Mouse (Mus musculus) spleen, adult 18-20 months (tissue): Measurements from ENCODE around the gene Tgfb2.

Source experiments
- DNase-seq, 2 experiments: peaks; one replicate each; pipeline ENCODE4 v3.0.0; 2022; ENCODE audit warnings: mixed read lengths in 2 of 2

Gene Tgfb2

GRCm38 (mm10) chr1:186705915-186706248 is at the start of gene Tgfb2:
Tgfb2 (minus strand) TSS chr1:186705989.
- no peak for DNase-seq

- DNase-seq, result no peak
Measured at GRCm38 (mm10) chr1:186749675-186750283, 44.0 kb upstream of the Tgfb2 start.

- DNase-seq, result peak; percentile 64 to 79
Measured at GRCm38 (mm10) chr1:186748724-186749653, 43.2 kb upstream of the Tgfb2 start, which contains the start of gene Rrp15. Rrp15 (minus strand) TSS chr1:186749358.

- no peak for DNase-seq
Measured at GRCm38 (mm10) chr1:186739828-186740227, 34.0 kb upstream of the Tgfb2 start.

GRCm38 (mm10) chr1:186735537-186735936 is 29.7 kb upstream of the Tgfb2 start:
- DNase-seq, result no peak

GRCm38 (mm10) chr1:186733052-186733451 is 27.3 kb upstream of the Tgfb2 start:
- no peak for DNase-seq

- no peak for DNase-seq
Measured at GRCm38 (mm10) chr1:186728778-186729177, 23.0 kb upstream of the Tgfb2 start.

- DNase-seq, result no peak
Measured at GRCm38 (mm10) chr1:186726117-186726516, 20.3 kb upstream of the Tgfb2 start.

GRCm38 (mm10) chr1:186722299-186722698 is 16.5 kb upstream of the Tgfb2 start:
- no peak for DNase-seq

GRCm38 (mm10) chr1:186721846-186722245 is 16.1 kb upstream of the Tgfb2 start:
- peak; percentile 48 to 81 for DNase-seq

GRCm38 (mm10) chr1:186721166-186721565 is 15.4 kb upstream of the Tgfb2 start:
- no peak for DNase-seq

GRCm38 (mm10) chr1:186719708-186720107 is 13.9 kb upstream of the Tgfb2 start:
- DNase-seq, result no peak

GRCm38 (mm10) chr1:186718881-186719280 is 13.1 kb upstream of the Tgfb2 start:
- DNase-seq, result no peak

- no peak for DNase-seq
Measured at GRCm38 (mm10) chr1:186714980-186715896, 9.4 kb upstream of the Tgfb2 start.

- DNase-seq, result no peak
Measured at GRCm38 (mm10) chr1:186714215-186714614, 8.4 kb upstream of the Tgfb2 start.

- DNase-seq, result peak in 1 of 2 experiments; percentile 13
Measured at GRCm38 (mm10) chr1:186712802-186713471, 7.1 kb upstream of the Tgfb2 start.

- peak in 1 of 2 experiments; percentile 21 for DNase-seq
Measured at GRCm38 (mm10) chr1:186705203-186705914, 430 bp downstream of the Tgfb2 start.

GRCm38 (mm10) chr1:186703980-186704701 is 1.6 kb downstream of the Tgfb2 start:
- DNase-seq, result peak in 1 of 2 experiments; percentile 10

- DNase-seq, result peak in 1 of 2 experiments; percentile 4
Measured at GRCm38 (mm10) chr1:186703256-186703979, 2.4 kb downstream of the Tgfb2 start.
